Mouse (Mus musculus) heart, adult 11 months (tissue): ENCODE results near the gene Rspo3.

ENCODE experiments used
- DNase-seq: peaks from one replicate; pipeline ENCODE4 v3.0.0; 2022

The Rspo3 gene

GRCm38 (mm10) chr10:29432935-29433453 is 102.7 kb downstream of the Rspo3 start:
- DNase-seq = no peak

GRCm38 (mm10) chr10:29426660-29427059 is 109.0 kb downstream of the Rspo3 start:
- DNase-seq = no peak

GRCm38 (mm10) chr10:29424571-29424970 is 111.1 kb downstream of the Rspo3 start:
- DNase-seq = no peak

GRCm38 (mm10) chr10:29414361-29414760 is 121.3 kb downstream of the Rspo3 start:
- DNase-seq = peak; percentile 93

- no peak for DNase-seq
These were observed 132.9 kb downstream of the Rspo3 start for GRCm38 (mm10) chr10:29402656-29403268.
